Mouse (Mus musculus) common myeloid progenitor, adult 5-6 weeks (primary cell): ENCODE data around the gene Zswim3. TPM values are rescaled to one million over a fixed set of nuclear protein-coding genes. Genes with fewer than 3 reads are reported as not detected.

Source experiments
- ATAC-seq: replicated peaks from 2 replicates; pipeline ENCODE4 v1.8.0; 2016; ENCODE audit warnings: low read depth, mild to moderate bottlenecking, moderate TSS enrichment, inconsistent platforms; ENCODE audit not compliant: poor library complexity, severe bottlenecking
- total RNA-seq: library from RNA; stranded (forward); fragments of 200-1000, 187-1606 nt; gene quantifications from 2 replicates; pipeline ENCODE4 v1.2.3, GENCODE M21; 2017

The Zswim3 gene
- total RNA-seq, 1 experiment from 2014 or later, result 3.0 TPM

DNA sequence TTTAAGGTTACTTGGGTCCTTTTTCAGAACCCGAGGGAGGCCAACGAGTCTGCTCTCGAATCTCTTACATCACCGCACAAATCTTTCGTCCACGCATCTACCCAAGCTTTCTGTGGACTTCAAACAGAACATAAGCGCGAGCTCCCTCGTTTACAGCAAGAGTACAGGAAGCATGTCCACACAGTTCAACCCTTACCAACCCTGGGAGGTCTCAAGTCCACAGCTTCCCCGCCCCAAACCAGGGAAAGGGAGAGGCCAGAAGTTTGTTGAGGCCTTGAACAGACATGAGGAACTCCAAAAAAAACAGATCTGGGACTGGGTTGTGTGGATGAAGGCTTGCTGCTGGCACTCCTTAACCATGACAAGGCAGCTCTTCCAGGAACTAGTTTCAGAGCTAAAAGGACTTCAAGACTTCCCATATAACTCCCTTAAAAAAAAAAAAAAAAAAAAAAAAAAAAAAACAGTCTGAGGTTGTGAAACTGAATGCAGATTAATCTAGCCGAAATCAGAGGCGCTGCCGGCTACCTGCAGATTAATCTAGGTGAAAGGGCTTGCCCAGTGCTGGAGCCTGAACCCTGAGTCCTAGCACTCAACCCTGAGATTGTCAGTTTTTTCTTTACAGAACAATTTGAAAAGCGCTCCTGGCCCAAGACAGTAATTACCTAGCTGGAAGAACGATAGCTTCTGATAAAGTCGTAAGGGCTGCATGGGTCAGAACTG, 1.5 kb upstream of the Zswim3 start:
- ATAC-seq, result no peak

DNA sequence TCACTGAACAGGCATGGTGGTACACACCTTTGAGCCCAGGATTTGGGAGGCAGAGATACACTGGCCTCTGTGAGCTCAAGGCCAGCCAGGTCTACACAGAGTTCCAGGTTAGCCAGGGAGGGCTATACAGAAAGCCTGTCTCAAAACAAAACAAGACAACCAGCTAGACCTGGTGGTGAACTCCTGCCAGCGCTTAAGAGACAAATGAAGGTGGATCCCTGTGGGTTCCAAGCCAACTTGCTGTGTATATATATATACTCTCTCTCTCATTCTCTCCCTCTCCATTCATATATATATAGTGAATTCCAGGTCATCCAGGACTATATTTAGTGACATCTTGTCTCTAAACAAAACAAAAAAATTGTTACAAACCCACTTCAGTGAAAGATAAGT, 981 bp upstream of the Zswim3 start:
- ATAC-seq, result no peak

DNA sequence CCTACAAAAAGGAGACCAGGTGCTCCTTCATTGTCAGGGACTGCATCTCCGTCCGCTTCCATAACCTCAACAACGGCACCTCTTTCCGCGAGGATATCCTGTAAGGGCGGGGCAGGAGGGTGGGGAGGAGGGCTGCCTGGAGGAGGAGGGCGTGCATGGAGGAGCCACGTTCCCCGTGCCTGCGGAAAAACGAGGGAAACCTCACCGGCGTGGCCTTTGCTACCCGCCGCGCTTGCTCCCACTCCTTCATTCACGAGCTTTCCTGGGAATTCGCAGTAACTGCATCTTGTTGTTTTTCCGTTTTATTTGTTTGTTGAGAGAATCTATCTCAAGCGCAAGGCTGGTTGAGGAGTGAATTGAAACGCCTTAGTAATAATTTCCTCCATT, 427 bp downstream of the Zswim3 start:
- ATAC-seq, result peak; percentile 38; the same call in 1 of the 2 replicates

DNA sequence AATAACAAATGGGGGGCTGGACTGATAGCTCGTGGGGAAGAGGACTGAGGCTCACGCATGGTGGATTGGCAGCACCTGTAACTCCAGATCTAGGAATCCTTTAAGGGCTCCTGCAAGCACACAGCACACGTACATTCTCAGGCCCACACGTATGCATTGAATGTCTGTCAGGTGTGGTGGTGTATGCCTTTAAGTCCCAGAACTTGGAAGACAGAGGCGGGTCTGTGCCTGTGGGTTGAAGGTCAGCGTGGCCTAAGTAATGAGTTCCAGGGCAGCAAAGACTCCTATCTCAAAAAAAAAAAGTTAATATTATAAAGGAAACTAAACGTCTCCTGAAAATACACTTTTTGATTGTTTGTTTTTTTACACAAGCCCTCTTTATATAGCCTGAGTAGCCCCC, 1.7 kb downstream of the Zswim3 start:
- ATAC-seq, result no peak

DNA sequence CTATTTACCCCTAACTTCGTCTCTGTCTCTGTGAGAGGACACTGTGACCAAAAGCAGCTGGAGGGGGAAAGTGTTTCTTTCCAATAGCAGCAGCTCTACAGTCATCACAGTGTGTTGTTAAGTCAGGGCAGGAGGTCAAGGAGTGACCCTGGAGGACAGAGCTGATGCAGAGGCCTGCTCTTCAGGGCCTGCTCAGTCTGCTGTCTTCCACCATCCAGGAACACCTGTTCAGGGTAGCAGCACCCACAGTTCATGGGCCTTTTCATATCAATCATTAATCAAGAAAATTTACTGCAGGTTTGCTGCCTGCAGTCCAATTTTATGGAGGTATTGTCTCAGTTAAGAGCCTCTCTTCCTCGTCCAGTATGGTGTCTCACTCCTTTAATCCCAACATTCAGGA, 8.7 kb downstream of the Zswim3 start:
- ATAC-seq, result no peak

DNA sequence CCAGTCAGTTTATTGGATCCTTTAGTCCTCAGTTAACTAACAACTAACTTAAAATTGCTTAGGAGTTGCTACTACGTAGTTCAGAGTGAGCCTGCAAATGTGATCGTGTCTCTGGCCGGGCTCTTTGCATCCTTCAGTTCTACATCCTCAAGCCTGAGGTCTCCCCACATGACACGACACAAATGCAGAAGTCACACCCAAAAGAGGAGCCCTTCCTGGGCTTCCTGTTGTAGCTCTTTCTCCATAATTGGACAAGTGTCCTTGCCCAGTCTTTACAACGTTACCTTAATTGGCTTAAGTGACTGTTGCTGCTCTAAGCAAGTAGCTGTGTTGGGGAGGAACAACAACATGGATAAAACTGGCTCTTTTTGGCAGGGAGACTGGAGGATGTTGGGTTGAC, 10.4 kb downstream of the Zswim3 start:
- peak; percentile 75 for ATAC-seq

DNA sequence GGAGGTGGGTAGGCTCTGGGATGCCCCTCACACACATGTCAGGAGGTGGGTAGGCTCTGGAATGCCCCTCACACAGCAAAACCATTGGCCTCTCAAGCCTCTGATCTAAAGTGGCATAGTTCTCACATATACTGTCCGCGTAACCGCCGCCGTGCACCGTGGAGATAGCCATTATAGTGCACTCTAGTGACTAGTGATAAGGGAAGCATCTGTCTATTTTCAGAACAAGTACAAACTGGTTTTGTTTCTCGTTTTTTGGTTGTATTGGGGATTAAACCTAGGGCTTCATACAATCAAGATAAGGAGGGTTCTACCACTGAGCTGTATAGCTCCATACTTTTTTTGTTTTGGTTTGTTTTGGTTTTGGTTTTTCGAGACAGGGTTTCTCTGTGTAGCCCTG, 10.9 kb downstream of the Zswim3 start:
- peak; percentile 29; the same call in 1 of the 2 replicates for ATAC-seq

DNA sequence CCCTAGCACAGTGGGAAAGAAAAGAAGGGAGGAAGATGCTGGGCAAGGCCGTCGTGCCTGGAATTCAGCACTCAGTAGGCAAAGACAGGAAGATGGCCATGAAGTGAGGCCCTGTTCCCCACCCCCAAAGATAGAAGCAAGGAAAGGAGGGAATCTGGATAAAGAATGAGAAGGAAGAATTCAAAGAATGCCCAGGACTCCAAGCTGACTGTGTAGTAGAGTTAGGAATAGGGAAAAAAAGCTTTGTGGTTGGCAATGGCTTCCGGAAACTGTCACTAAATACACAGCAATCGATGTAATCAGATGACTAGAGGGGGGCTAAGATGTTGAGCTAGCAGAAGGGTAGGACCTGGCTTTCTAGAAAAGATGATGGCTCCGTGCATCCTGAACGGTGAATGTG, 12.3 kb downstream of the Zswim3 start:
- no peak for ATAC-seq

DNA sequence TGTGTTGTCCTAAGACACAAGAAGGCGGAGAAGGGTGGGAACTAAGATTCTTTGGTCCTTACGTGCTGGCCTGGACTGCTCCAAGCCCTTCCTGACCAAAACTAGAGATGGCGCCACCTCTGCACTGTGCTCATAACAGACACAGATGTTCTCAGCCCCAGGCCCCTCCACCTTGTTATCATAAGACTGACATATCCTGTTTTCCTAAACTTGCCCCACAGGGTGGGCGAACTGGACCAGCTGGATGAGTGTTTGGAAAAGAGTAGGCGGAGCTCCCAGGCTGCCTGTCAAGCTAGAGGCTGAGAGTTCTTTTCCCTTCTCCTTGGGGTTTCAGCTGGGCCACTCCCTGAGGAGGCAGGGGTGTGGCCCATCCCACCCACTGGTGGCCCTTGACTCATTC, 12.8 kb downstream of the Zswim3 start:
- ATAC-seq, result no peak

DNA sequence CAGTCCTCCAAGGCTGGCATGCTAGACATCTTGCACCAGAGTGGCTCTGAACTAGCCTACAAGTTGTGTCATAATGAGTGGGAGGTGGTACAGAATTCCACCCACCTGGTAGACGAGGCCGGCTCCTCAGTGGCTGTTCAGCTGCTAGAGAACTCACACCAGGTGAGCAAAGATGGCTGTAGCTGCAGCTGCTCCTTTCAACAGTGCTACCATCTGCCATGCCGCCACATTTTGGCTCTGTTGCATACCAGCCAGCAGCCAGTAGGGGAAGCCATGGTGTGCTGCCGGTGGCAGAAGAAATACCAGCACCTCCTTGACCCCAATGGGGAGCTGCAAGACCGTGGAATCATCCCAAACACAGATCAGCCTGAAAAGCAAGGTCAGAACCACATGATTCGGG, 16.2 kb downstream of the Zswim3 start:
- ATAC-seq, result no peak

DNA sequence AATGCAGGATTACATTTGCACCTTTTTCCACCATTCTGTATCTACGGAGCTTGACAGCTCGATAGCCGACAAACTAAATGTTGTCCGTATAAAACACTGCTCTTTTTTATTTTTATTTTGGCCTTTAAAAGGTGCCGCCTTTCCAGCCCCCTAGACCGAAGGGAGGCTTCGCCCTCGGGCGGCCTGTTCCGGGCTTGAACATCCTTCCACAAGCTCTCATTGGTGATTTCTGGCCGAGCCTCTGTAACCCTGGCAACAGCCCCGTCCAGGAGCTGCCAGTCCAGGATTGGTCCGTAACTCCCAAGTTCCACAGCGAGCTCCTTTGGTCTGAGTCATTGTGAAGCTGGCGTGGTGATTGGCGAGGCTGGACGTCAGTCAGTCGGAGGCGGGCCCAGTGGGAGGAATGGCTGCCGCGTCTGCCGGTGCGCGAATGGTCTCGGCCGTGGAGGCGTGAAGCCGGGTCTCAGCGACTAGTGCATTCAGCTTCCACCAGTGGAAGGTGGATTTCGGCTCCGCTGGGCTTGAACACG, 17.8 kb downstream of the Zswim3 start, which contains the start of gene Zswim1:
TSS of gene Zswim1 (plus strand) at position 51 of the 530 bp plus-strand sequence.
- peak; percentile 99 for ATAC-seq

DNA sequence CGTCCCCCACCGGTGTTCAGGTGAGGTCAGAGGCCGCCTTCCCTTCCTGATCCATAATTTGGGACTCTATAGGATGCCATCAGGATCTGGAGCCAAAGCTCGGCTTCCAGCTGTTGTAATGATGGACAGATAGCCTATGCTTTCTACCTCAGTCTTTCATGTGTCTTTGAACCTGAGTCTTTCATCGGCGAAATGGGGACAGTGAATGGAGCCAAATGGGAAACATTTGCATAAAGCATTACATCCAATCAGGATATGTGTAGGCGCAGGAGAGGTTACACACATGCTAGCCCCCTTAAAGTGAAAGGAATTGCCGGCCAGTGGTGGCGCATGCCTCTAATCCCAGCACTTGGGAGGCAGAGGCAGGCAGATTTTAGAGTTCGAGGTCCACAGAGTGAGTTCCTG, 18.3 kb downstream of the Zswim3 start:
- peak; percentile 63 for ATAC-seq

DNA sequence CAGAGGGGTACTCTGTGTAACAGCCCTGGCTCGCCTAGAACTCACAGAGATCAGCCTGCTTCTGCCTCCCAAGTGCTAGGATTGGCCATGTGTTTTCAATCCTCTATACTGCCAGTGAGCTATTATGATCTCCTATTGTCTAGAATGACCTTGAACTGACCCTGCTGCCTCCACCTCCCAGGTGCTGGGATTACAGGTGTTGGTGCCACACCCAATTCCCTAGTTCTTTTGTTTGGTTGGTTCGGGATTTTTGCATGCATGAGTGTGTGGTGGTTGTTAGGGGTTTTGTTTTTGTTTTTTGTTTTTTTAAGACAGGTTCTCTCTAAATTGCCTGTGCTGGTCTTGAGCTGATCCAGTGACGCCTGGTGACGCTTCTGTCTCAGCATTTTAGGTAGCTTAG, 19.1 kb downstream of the Zswim3 start:
- ATAC-seq, result no peak

DNA sequence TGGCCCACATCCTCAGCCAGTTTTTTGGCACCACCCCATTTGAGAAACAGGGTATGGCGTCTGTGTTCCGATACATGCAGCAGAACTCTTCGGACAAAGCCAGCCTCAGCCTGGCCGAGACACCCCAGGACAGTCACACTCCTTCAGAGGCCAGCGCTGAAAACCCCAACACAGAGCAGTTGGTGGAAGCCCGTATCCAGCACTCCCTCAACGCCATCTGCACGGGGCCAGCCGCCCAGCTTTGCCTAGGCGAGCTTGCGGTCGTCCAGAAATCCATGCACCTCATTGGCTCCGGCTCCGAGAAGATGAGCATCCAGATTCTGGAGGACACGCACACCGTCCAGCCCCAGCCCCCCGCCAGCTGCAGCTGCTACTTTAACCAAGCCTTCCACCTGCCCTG, 20.6 kb downstream of the Zswim3 start:
- ATAC-seq, result no peak

DNA sequence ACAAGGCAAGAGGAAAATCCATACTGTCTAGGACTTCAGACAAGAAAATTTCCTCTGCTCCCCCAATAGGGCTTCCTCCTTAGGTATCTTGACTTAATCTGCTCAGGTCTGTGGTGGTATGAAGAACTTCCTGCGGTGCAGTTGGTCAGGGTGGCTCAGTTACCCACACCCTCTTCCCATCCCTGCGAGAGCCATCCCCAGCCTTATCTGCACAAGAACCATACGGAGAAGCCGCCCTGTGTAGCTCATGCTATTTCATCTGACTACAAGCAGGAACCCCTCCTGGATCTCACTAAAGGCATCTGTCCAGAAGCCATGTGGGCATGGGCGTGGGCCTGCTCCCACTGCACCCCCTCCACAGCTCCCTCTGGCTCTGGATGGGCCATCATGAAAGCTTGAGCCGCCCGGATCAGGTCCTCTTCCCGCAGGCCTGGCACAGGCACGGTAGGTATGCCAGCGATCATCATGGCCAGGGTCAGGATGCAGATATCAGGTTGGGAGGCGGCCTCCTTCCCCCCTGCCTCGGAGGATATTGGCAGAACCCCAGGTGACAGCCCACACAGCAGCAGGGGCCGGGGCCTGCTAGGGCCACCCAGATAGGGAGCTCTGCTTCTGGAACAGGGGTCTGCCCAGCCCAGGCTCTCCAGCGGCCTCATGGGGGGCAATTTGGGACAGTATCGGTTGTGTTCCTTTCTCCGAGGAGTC, 22.4 kb downstream of the Zswim3 start:
- ATAC-seq, result no peak

DNA sequence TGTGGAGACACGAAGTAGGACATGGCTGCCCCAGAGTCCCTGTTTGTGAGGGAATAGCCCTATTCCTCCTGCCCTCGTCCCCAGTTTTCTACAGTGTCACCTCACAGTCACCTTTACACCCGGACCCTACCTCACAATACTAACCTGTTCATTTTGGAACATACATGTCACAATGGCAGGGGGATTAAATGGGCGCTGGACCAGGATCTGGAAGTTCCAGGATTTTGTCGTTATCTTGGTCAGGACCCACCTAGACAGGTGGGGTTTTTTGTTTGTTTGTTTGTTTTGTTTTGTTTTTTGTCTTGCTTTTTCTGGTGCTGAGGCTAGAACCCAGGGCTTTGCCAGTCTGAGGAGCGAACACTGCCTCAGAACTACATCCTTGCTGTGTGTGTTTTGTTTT, 23.5 kb downstream of the Zswim3 start, which contains the start of gene Spata25:
TSS of gene Spata25 (minus strand) at position 101 of the 400 bp plus-strand sequence.
- ATAC-seq, result no peak

DNA sequence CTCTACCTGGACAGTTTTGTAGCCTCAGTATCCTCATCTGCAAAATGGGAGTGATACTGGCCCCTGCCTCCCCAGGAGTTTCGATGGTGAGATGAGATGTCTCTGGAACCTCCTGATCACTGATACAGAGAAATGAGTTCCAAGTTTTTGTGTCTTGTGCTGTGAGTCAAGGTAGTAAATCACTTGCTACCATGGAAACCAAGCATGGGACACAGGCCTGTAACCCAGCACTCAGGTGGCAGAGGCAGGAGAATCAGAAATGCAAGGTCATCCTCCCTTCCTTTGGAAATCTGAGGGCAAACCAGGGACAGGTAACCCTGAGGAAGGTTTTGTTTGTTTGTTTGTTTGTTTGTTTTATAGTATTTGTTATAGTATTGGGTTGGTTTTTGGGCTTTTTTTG, 24.2 kb downstream of the Zswim3 start:
- ATAC-seq, result no peak

DNA sequence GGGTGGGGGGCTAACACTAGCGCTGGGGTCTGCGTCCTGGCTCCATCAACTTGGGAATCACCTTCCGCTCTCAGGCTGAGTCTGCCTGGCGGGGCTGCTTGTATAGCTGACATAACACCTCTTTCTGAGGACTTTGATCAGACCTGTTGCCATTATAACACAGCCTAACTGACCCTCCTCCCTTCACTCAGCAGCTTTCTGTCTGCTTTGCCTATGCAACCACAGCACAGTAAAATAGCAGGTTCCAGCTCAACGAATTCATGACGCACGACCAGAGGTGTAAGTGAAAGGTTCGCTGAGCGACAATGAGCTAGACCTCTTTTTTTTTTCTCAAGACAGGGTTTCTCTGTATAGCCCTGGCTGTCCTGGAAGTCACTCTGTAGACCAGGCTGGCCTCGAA, 26.1 kb downstream of the Zswim3 start:
- no peak for ATAC-seq

DNA sequence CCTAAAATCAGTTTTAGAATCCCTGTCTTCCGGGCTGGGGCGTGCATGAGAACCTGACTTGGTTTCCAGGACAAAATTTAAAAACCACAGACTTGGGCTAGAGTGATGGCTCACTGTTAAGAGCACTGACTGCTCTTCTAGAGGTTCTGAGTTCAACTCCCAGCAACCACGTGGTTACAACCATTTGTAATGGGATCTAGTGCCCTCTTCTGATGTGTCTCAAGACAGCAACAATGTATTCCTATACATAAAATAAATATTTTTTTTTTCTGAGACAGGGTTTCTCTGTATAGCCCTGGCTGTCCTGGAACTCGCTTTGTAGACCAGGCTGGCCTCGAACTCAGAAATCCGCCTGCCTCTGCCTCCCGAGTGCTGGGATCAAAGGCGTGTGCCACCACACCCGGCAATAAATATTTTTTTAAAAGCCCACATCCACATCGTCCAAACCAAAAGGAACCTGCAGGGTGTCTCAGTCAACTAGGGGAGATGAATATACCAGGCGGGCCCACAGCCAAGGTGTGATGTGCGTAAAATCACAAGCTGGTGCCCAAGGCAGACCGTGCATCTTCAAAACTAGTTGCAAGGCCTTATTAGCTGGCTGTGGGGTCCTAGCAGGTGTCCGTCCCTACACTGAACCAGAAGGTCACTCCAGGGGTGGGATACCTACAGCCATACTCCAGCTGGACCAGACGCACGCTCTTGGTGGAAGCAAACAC, 27.3 kb downstream of the Zswim3 start:
- ATAC-seq, result no peak

DNA sequence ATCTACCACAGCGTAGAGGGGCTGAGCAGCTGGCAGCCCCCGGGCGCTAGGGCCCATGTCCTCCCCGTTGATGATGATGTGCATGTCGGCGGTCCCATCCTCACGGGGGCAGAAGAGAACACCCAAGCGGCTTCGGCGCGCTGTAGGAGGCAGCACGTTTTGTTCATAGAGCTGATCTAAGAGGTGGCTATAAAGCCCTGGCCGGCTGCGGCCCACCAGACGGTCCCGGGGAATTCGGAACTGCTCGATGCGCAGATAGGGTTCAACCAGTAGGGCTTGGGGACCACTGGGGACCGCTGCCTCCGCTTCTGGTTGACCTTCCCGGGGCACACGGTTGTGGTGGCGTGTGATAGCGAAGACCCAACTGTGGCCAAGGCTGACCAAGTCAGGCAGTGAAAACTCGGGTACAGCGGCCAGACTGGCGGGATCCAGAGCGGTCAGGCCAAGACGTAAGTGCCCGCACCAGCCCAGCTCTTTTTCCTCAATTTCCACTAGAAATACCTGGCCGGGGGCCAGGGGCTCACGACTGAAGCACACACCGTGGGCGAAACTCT, 27.9 kb downstream of the Zswim3 start, which contains the start of gene Ctsa:
TSS of gene Ctsa (plus strand) at position 126 of the 554 bp plus-strand sequence.
- peak; percentile 80 for ATAC-seq
